In the genomic region with DNA sequence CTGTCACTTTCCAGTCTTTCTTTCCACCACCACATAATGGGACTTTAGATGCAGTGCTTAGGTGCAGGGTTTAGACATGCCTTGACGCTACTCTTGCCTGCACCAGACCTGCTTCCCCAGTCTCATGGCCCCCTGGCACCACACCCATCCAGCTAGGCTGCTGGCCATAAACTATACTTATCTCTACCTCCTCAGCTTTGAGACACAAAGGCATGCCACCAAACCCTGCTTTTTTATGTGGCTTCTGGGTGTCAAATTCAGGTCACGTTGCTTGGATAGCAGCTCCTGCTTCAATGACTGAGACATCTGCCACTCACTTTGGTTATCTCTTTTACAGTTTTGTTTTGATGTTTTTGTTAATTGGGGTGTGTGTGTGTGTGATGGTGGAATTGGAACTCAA, we compare ENCODE assay signal across 26 mouse cellular contexts. TPM values are rescaled to one million over a fixed set of nuclear protein-coding genes. Genes with fewer than 3 reads are reported as not detected.
A peak's percentile ranks its signal among the peaks of the same experiment; 100 is the strongest.
DNase-seq lines count a peak whose midpoint lies in the region; ATAC-seq lines count a peak whose summit lies in the region.
"Had no signal": no experiment of that assay in that cellular context is flagged by ENCODE, and none has a peak within 500 bp of the region (broad histone marks: within the 10 kb centered on the region; RNA-seq: fewer than 3 reads in every experiment).

No protein-coding gene starts in this region.

- no peak overlapping the region for H3K27ac ChIP-seq in heart, embryonic 11.5 days (ENCODE audit: low read depth, low read length)
- H3K27ac ChIP-seq in heart, embryonic 10.5 days = no peak overlapping the region
- peak overlapping the region; percentile 40 for H3K27ac ChIP-seq in liver, embryonic 13.5 days
- H3K27ac ChIP-seq in midbrain, embryonic 15.5 days = no peak overlapping the region
- H3K27ac ChIP-seq: forebrain, embryonic 12.5 days; heart, adult 2 months; heart, embryonic 15.5 days; hindbrain, embryonic 14.5 days; layer of hippocampus, adult 2 months; limb, embryonic 13.5 days; neural tube, embryonic 15.5 days had no signal

- H3K9ac ChIP-seq in heart, embryonic 11.5 days (ENCODE audit: low read depth, low read length) = no peak overlapping the region
- H3K9ac ChIP-seq in liver, embryonic 13.5 days = 0 out of 2 replicates have a peak overlapping the region, but pooled peaks have one; percentile 14
- no peak overlapping the region for H3K9ac ChIP-seq in midbrain, embryonic 15.5 days
- H3K9ac ChIP-seq: forebrain, embryonic 12.5 days; heart, embryonic 15.5 days; hindbrain, embryonic 14.5 days; limb, embryonic 13.5 days; lung, embryonic 14.5 days; neural tube, embryonic 15.5 days had no signal

- H3K27me3 ChIP-seq in heart, embryonic 11.5 days (ENCODE audit: control insufficient read depth, insufficient read depth, low read length) = no peaks in the 10 kb centered on the region
- no peaks in the 10 kb centered on the region for H3K27me3 ChIP-seq in heart, embryonic 10.5 days (ENCODE audit: insufficient read depth, poor library complexity, severe bottlenecking)
- no peaks in the 10 kb centered on the region for H3K27me3 ChIP-seq in liver, embryonic 13.5 days
- no peaks in the 10 kb centered on the region for H3K27me3 ChIP-seq in midbrain, embryonic 15.5 days (replicated peaks)
- H3K27me3 ChIP-seq: forebrain, embryonic 12.5 days; heart, embryonic 15.5 days; limb, embryonic 13.5 days; neural tube, embryonic 15.5 days had no signal

- no peak overlapping the region for H3K4me2 ChIP-seq in heart, embryonic 11.5 days
- peak overlapping the region; percentile 32 for H3K4me2 ChIP-seq in liver, embryonic 13.5 days
- H3K4me2 ChIP-seq in midbrain, embryonic 15.5 days = no peak overlapping the region
- H3K4me2 ChIP-seq: forebrain, embryonic 12.5 days; heart, embryonic 15.5 days; hindbrain, embryonic 14.5 days; limb, embryonic 13.5 days; lung, embryonic 14.5 days; midbrain, embryonic 11.5 days; neural tube, embryonic 15.5 days had no signal

- no peak for DNase-seq in heart, embryonic 10.5 days (ENCODE audit: low spot score)
- peak; percentile 65 for DNase-seq in liver, embryonic 13.5 days
- no peak for DNase-seq in layer of hippocampus, postnatal 36 days
- DNase-seq in right cerebral cortex, postnatal 36 days (ENCODE audit: low spot score in 2 of 2) = no peak
- DNase-seq: adrenal gland, postnatal 14 days; cerebellum, adult 9-10 months; gastrocnemius, postnatal 36 days; heart, adult 2 months; heart, postnatal 36 days; kidney, adult 8-10 months; kidney, postnatal 25 days; lung, embryonic 14.5 days; lung, postnatal 4 days; thymus, adult 2 months had no signal

- peak; percentile 72 for ATAC-seq in heart, embryonic 11.5 days (replicated peaks; ENCODE audit: insufficient number of reproducible peaks, low FRiP score, low TSS enrichment)
- ATAC-seq in common myeloid progenitor, adult 5-6 weeks (replicated peaks; ENCODE audit: low read depth, poor library complexity, severe bottlenecking) = peak; percentile 71
- peak; percentile 96 for ATAC-seq in liver, embryonic 13.5 days (ENCODE audit: low read depth)
- ATAC-seq in megakaryocyte progenitor cell, adult 5-6 weeks (replicated peaks; ENCODE audit: poor library complexity) = peak; percentile 96
- ATAC-seq in midbrain, embryonic 15.5 days (replicated peaks) = no peak
- ATAC-seq: inflammation-experienced regulatory T-cells, adult 6 months had no signal

- no peaks in the 10 kb centered on the region for H3K36me3 ChIP-seq in heart, embryonic 11.5 days (ENCODE audit: control insufficient read depth, insufficient read depth, low read length)
- H3K36me3 ChIP-seq in heart, embryonic 10.5 days = no peaks in the 10 kb centered on the region
- no peaks in the 10 kb centered on the region for H3K36me3 ChIP-seq in liver, embryonic 13.5 days
- no peaks in the 10 kb centered on the region for H3K36me3 ChIP-seq in midbrain, embryonic 15.5 days (replicated peaks)
- H3K36me3 ChIP-seq: forebrain, embryonic 12.5 days; heart, embryonic 15.5 days; limb, embryonic 13.5 days; neural tube, embryonic 15.5 days had no signal

- H3K9me3 ChIP-seq in heart, embryonic 11.5 days (replicated peaks; ENCODE audit: control insufficient read depth, low read length) = no peaks in the 10 kb centered on the region
- no peaks in the 10 kb centered on the region; the same call in 1 of the 2 replicates for H3K9me3 ChIP-seq in heart, embryonic 10.5 days
- 0 out of 2 replicates have a peak, but pooled peaks cover 3% of the 10 kb centered on the region for H3K9me3 ChIP-seq in liver, embryonic 13.5 days (replicated peaks)
- H3K9me3 ChIP-seq in midbrain, embryonic 15.5 days = no peaks in the 10 kb centered on the region
- H3K9me3 ChIP-seq: heart, embryonic 15.5 days; neural tube, embryonic 15.5 days had no signal

- 72% methylated on average over 2 of the region's 2 CpGs for WGBS in heart, embryonic 11.5 days (ENCODE audit: insufficient replicate concordance)
- 73% methylated on average over 2 of the region's 2 CpGs for WGBS in heart, embryonic 10.5 days
- WGBS in liver, embryonic 13.5 days (ENCODE audit: insufficient replicate concordance) = 22% methylated on average over 2 of the region's 2 CpGs
- WGBS in midbrain, embryonic 15.5 days = 91% methylated on average over 2 of the region's 2 CpGs

- H3K4me1 ChIP-seq in heart, embryonic 11.5 days (ENCODE audit: control insufficient read depth, insufficient read depth, low read length) = no peaks in the 10 kb centered on the region
- no peaks in the 10 kb centered on the region for H3K4me1 ChIP-seq in heart, embryonic 10.5 days
- peaks cover 36% of the 10 kb centered on the region for H3K4me1 ChIP-seq in liver, embryonic 13.5 days (replicated peaks)
- no peaks in the 10 kb centered on the region for H3K4me1 ChIP-seq in midbrain, embryonic 15.5 days
- H3K4me1 ChIP-seq: forebrain, embryonic 12.5 days; heart, embryonic 15.5 days; limb, embryonic 13.5 days; neural tube, embryonic 15.5 days had no signal

- H3K4me3 ChIP-seq in heart, embryonic 11.5 days (ENCODE audit: low read depth, low read length) = no peak overlapping the region
- no peak overlapping the region for H3K4me3 ChIP-seq in heart, embryonic 10.5 days
- no peak overlapping the region for H3K4me3 ChIP-seq in liver, embryonic 13.5 days (replicated peaks)
- H3K4me3 ChIP-seq in midbrain, embryonic 15.5 days = no peak overlapping the region
- H3K4me3 ChIP-seq: forebrain, embryonic 12.5 days; heart, adult 2 months; heart, embryonic 15.5 days; layer of hippocampus, adult 2 months; limb, embryonic 13.5 days; neural tube, embryonic 15.5 days had no signal

RNA-seq across cellular contexts. Expression of a gene that starts 28.9 kb away (rescaled TPM):
- 13.9 and 14.5 TPM in 2 replicates for polyA plus RNA-seq in heart, embryonic 11.5 days (2014; fragmentation: Nextera tagmentation; extraction: Ambion mirVana)
- polyA plus RNA-seq in heart, embryonic 10.5 days (2016; fragmentation: Nextera tagmentation; extraction: Ambion mirVana) = 5.8 and 8.7 TPM in 2 replicates
- total RNA-seq in common myeloid progenitor, adult 5-6 weeks (2017) = 55.1 and 61.4 TPM in 2 replicates
- 12.7 and 20.0 TPM in 2 replicates for polyA plus RNA-seq in liver, embryonic 13.5 days (2015; fragmentation: Nextera tagmentation; extraction: Ambion mirVana)
- 117 and 127 TPM in 2 replicates for total RNA-seq in megakaryocyte progenitor cell, adult 5-6 weeks (2015)
- 61.2 and 74.4 TPM in 2 replicates for total RNA-seq in megakaryocyte progenitor cell, adult 5-6 weeks (2017)
- total RNA-seq in layer of hippocampus, postnatal 36 days (2021) = 100 to 1,000 TPM; 122 to 155 TPM
- polyA plus RNA-seq in midbrain, embryonic 15.5 days (2015; fragmentation: Nextera tagmentation; extraction: Ambion mirVana) = 10.6 and 13.0 TPM in 2 replicates
